Comparison of ENCODE assay signal across 23 mouse cellular contexts in the genomic region with DNA sequence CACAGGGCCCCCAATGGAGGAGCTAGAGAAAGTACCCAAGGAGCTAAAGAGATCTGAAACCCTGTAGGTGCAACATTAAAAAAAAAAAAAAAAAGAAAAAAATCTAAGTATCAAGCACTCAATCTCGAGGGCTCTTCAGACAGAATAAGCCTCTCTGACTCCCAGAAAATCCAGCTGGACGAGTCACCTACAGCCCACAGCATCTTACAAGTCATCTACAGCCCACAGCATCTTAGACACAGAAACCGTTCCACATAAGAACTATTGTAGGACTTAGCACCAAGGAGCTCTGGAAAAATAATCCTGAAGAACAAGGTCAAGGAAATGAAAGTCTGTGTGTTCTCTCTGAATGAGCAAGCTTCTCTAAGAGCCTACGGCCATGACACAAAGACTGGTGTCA. TPM values are rescaled to one million over a fixed set of nuclear protein-coding genes. Genes with fewer than 3 reads are reported as not detected.
"Had no signal": no experiment of that assay in that cellular context is flagged by ENCODE, and none has a peak within 500 bp of the region (broad histone marks: within the 10 kb centered on the region; RNA-seq: fewer than 3 reads in every experiment).

No protein-coding gene starts in this region.

- DNase-seq: liver, embryonic 13.5 days; liver, postnatal 0 days; lung, adult 2 months; lung, postnatal 14 days; midbrain, embryonic 14.5 days; right cerebral cortex, postnatal 14 days; thymus, adult 2 months; thymus, postnatal 25 days; thymus, postnatal 4 days had no signal

- H3K4me3 ChIP-seq: liver, embryonic 13.5 days; liver, embryonic 15.5 days; lung, embryonic 15.5 days; megakaryocyte, embryonic 14.5 days; midbrain, embryonic 12.5 days; neural tube, embryonic 12.5 days; stomach, embryonic 15.5 days had no signal

- H3K27me3 ChIP-seq: liver, embryonic 13.5 days; liver, embryonic 15.5 days; lung, embryonic 15.5 days; midbrain, embryonic 12.5 days; neural tube, embryonic 12.5 days; stomach, embryonic 15.5 days had no signal

- H3K4me2 ChIP-seq: liver, embryonic 13.5 days; liver, embryonic 15.5 days; lung, embryonic 15.5 days; midbrain, embryonic 12.5 days; neural tube, embryonic 12.5 days; stomach, embryonic 15.5 days had no signal

- H3K27ac ChIP-seq: liver, embryonic 13.5 days; liver, embryonic 15.5 days; lung, embryonic 15.5 days; macrophage; midbrain, embryonic 12.5 days; neural tube, embryonic 12.5 days; stomach, embryonic 15.5 days; stomach, postnatal 0 days had no signal

- H3K9me3 ChIP-seq: liver, embryonic 13.5 days; liver, embryonic 15.5 days; lung, embryonic 15.5 days; megakaryocyte, embryonic 14.5 days; midbrain, embryonic 12.5 days; neural tube, embryonic 12.5 days; stomach, embryonic 15.5 days had no signal

- H3K4me1 ChIP-seq: liver, embryonic 13.5 days; liver, embryonic 15.5 days; midbrain, embryonic 12.5 days; neural tube, embryonic 12.5 days; stomach, embryonic 15.5 days had no signal

- ATAC-seq: liver, postnatal 0 days; midbrain, embryonic 16.5 days had no signal

- H3K36me3 ChIP-seq: liver, embryonic 13.5 days; liver, embryonic 15.5 days; lung, embryonic 15.5 days; midbrain, embryonic 12.5 days; neural tube, embryonic 12.5 days; stomach, embryonic 15.5 days had no signal

- H3K9ac ChIP-seq: liver, embryonic 13.5 days; liver, embryonic 15.5 days; liver, postnatal 0 days; lung, embryonic 15.5 days; midbrain, embryonic 12.5 days; neural tube, embryonic 12.5 days; stomach, embryonic 15.5 days had no signal

RNA-seq across cellular contexts. Expression of a gene that starts 34.7 kb away (rescaled TPM):
- total RNA-seq: megakaryocyte progenitor cell, adult 5-6 weeks; neutrophil, adult 5-6 weeks had no signal
- polyA plus RNA-seq: liver, embryonic 13.5 days; liver, postnatal 0 days; macrophage; midbrain, embryonic 12.5 days; midbrain, embryonic 14.5 days; neural tube, embryonic 12.5 days; spleen, adult 2 months; stomach, embryonic 15.5 days; stomach, postnatal 0 days; testis, adult 2 months; thymus, adult 2 months had no signal

RNA-seq across cellular contexts. Expression of a gene that starts 37.1 kb away (rescaled TPM):
- total RNA-seq: megakaryocyte progenitor cell, adult 5-6 weeks; monocyte, adult 5-6 weeks had no signal
- polyA plus RNA-seq: macrophage had no signal
